Mouse (Mus musculus) thymus, postnatal 25 days (tissue): ENCODE measurements around the gene Nr1h3.
A peak's percentile ranks its signal among the peaks of the same experiment; 100 is the strongest.

Source experiments
- DNase-seq: peaks from one replicate; pipeline ENCODE4 v3.0.0; 2022

Gene Nr1h3

GRCm38 (mm10) chr2:91183711-91184405 is 18.8 kb downstream of the Nr1h3 start, which contains the start of gene Madd:
Madd (minus strand) TSS chr2:91183837.
- peak; percentile 78 for DNase-seq

GRCm38 (mm10) chr2:91183148-91183513 is 19.5 kb downstream of the Nr1h3 start:
- peak; percentile 99 for DNase-seq

- peak; percentile 95 for DNase-seq
Measured at GRCm38 (mm10) chr2:91182405-91183147, 20.1 kb downstream of the Nr1h3 start.

GRCm38 (mm10) chr2:91182016-91182404 is 20.6 kb downstream of the Nr1h3 start:
- DNase-seq: peak; percentile 26

- no peak for DNase-seq
Measured at GRCm38 (mm10) chr2:91180706-91181105, 21.9 kb downstream of the Nr1h3 start.

- DNase-seq: no peak
Measured at GRCm38 (mm10) chr2:91179825-91180224, 22.8 kb downstream of the Nr1h3 start.

GRCm38 (mm10) chr2:91176234-91176633 is 26.4 kb downstream of the Nr1h3 start:
- DNase-seq: no peak

- DNase-seq: no peak
Measured at GRCm38 (mm10) chr2:91175490-91175889, 27.1 kb downstream of the Nr1h3 start.

GRCm38 (mm10) chr2:91169587-91170322 is 32.9 kb downstream of the Nr1h3 start:
- no peak for DNase-seq

GRCm38 (mm10) chr2:91167629-91168028 is 35.0 kb downstream of the Nr1h3 start:
- no peak for DNase-seq

- DNase-seq: no peak
Measured at GRCm38 (mm10) chr2:91164991-91165390, 37.6 kb downstream of the Nr1h3 start.

GRCm38 (mm10) chr2:91163532-91163931 is 39.1 kb downstream of the Nr1h3 start:
- DNase-seq: no peak

GRCm38 (mm10) chr2:91162952-91163351 is 39.7 kb downstream of the Nr1h3 start:
- no peak for DNase-seq

GRCm38 (mm10) chr2:91160591-91160990 is 42.0 kb downstream of the Nr1h3 start:
- DNase-seq: no peak

- DNase-seq: no peak
Measured at GRCm38 (mm10) chr2:91157002-91157752, 45.5 kb downstream of the Nr1h3 start.

- no peak for DNase-seq
Measured at GRCm38 (mm10) chr2:91154091-91154490, 48.5 kb downstream of the Nr1h3 start.

GRCm38 (mm10) chr2:91152885-91153377 is 49.7 kb downstream of the Nr1h3 start:
- DNase-seq: no peak

- DNase-seq: no peak
Measured at GRCm38 (mm10) chr2:91151331-91151730, 51.3 kb downstream of the Nr1h3 start.

GRCm38 (mm10) chr2:91148101-91148500 is 54.5 kb downstream of the Nr1h3 start:
- no peak for DNase-seq

GRCm38 (mm10) chr2:91143401-91143800 is 59.2 kb downstream of the Nr1h3 start:
- DNase-seq: no peak

GRCm38 (mm10) chr2:91142920-91143319 is 59.7 kb downstream of the Nr1h3 start:
- no peak for DNase-seq

GRCm38 (mm10) chr2:91139764-91140163 is 62.9 kb downstream of the Nr1h3 start:
- DNase-seq: no peak

GRCm38 (mm10) chr2:91139311-91139710 is 63.3 kb downstream of the Nr1h3 start:
- no peak for DNase-seq
